Mouse (Mus musculus) midbrain, postnatal 0 days (tissue): Measurements from ENCODE around the gene P2ry2. TPM values are rescaled to one million over a fixed set of nuclear protein-coding genes. Genes with fewer than 3 reads are reported as not detected.

ENCODE experiments used
- ATAC-seq: fragments of 200-750 bp; cut with Nextera tagmentation; 2 replicates; pipeline ENCODE4 v1.8.0; 2017; ENCODE audit warnings: moderate number of reproducible peaks, mild to moderate bottlenecking, moderate TSS enrichment, moderate library complexity; ENCODE audit not compliant: low FRiP score
- DNase-seq: peaks from one replicate; pipeline ENCODE4 v3.0.0-alpha.2; 2015; ENCODE audit warnings: low spot score
- H3K27ac ChIP-seq: fragments of 300-500 bp; sonication (generic); 2 replicates; pipeline ENCODE4 v1.5.1; 2014; ENCODE audit warnings: low read depth, mild to moderate bottlenecking, low read length, mixed read lengths
- H3K27me3 ChIP-seq: fragments of 300-500 bp; sonication (generic); 2 replicates; pipeline ENCODE4 v1.6.1; 2014; ENCODE audit warnings: low read length, control low read depth, mixed read lengths; ENCODE audit not compliant: insufficient read depth
- H3K36me3 ChIP-seq: fragments of 300-500 bp; sonication (generic); 2 replicates; pipeline ENCODE4 v1.6.1; 2014; ENCODE audit warnings: low read length, control low read depth, mixed read lengths; ENCODE audit not compliant: insufficient read depth
- H3K4me1 ChIP-seq: fragments of 300-500 bp; sonication (generic); 2 replicates; pipeline ENCODE4 v1.6.1; 2014; ENCODE audit warnings: mild to moderate bottlenecking, control low read depth, antibody characterized with exemption, low read length, mixed read lengths; ENCODE audit not compliant: insufficient read depth
- H3K4me2 ChIP-seq: fragments of 300-500 bp; sonication (generic); 2 replicates; pipeline ENCODE4 v1.6.1; 2014; ENCODE audit warnings: low read depth, mild to moderate bottlenecking, low read length, mixed read lengths; ENCODE audit not compliant: poor library complexity, severe bottlenecking
- H3K4me3 ChIP-seq: fragments of 300-500 bp; sonication (generic); 2 replicates; pipeline ENCODE4 v1.5.1; 2014; ENCODE audit warnings: low read depth, mild to moderate bottlenecking, low read length, moderate library complexity
- H3K9ac ChIP-seq: fragments of 300-500 bp; sonication (generic); replicated peaks from 2 replicates; pipeline ENCODE4 v1.6.1; 2014; ENCODE audit warnings: mild to moderate bottlenecking, low read length, moderate library complexity, mixed read lengths; ENCODE audit not compliant: poor library complexity, severe bottlenecking
- H3K9me3 ChIP-seq: fragments of 300-500 bp; sonication (generic); 2 replicates; pipeline ENCODE4 v1.6.1; 2016; ENCODE audit warnings: low read length, control low read depth
- CTCF ChIP-seq: IDR thresholded peaks from 2 replicates; pipeline ENCODE4 v1.5.1; 2016; ENCODE audit warnings: antibody characterized with exemption, mild to moderate bottlenecking
- WGBS: fragments of 180-500 bp; shearing (Covaris S2); extraction: QIAGEN DNeasy Blood & Tissue Kit; methylation state at CpG from one replicate; pipeline ENCODE4 v1.1.7; 2014; 5-methylcytosine and 5-hydroxymethylcytosine counted together
- polyA plus RNA-seq: library from polyadenylated mRNA; unstranded; fragments of >200 nt; fragmentation: Nextera tagmentation; extraction: Ambion mirVana; gene quantifications from 2 replicates; pipeline ENCODE4 v1.2.1, GENCODE M21; 2015
- total RNA-seq: library from RNA; depleted of rRNA; stranded (reverse); fragments of >200 nt; gene quantifications from 2 replicates; pipeline ENCODE4 v1.2.3, GENCODE M21; 2014; rRNA removed

P2ry2 gene
- total and polyA plus RNA-seq, 2 experiments from 2014 or later: 0.16 to 0.44 TPM

GRCm38 (mm10) chr7:100951903-100952302 is 60.8 kb downstream of the P2ry2 start:
- Histone ChIP-seq H3K4me1 (no peaks in the 10 kb centered on the region), H3K9me3 (no peaks in the 10 kb centered on the region), H3K36me3 (no peaks in the 10 kb centered on the region), H3K27ac (no peak overlapping the region), H3K27me3 (no peaks in the 10 kb centered on the region), H3K4me2 (no peak overlapping the region), H3K4me3 (no peak overlapping the region), H3K9ac (no peak overlapping the region)
- no peak for TF ChIP-seq CTCF
- DNase-seq (peak; percentile 43), ATAC-seq (no peak)
- 67% methylated on average over 2 of the region's 2 CpGs for WGBS

DNA sequence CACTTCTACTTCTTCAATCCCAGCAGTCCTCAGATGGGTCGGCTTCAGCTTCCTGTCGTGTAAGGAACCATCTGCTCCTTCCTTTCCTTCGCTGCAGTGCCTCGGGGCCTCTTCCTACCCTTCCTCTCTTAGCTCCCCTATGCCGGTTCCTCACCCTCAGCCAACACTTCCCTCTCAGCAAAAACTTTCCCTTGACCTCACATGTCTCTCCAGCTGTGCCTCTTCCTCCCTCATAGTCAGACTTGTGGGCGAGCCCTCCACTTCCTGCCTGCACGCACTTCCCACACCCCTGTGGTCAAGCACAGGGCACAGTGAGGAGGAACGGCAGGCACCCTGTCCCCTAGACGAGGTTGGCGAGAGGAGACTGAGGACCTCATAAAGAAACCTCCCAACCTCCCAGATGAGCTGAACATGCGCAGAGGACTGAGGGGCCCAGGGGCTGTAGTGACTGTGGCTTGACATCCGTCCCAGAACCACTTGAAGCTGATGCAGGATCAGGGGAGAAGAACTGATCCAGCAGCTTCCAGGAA is 62.1 kb downstream of the P2ry2 start:
- 66% methylated on average over 12 of the region's 12 CpGs for WGBS
- no peaks in the 10 kb centered on the region for H3K36me3 ChIP-seq
- DNase-seq (no peak), ATAC-seq (no peak)
- H3K27me3 ChIP-seq: no peaks in the 10 kb centered on the region
- H3K27ac ChIP-seq: 0 out of 2 replicates have a peak overlapping the region, but pooled peaks have one; percentile 18
- H3K9me3 ChIP-seq: no peaks in the 10 kb centered on the region
- no peak overlapping the region for H3K9ac ChIP-seq
- no peak overlapping the region for H3K4me2 ChIP-seq
- no peaks in the 10 kb centered on the region for H3K4me1 ChIP-seq
- no peak for TF ChIP-seq CTCF
- H3K4me3 ChIP-seq: no peak overlapping the region

- Histone ChIP-seq H3K4me3 (no peak overlapping the region), H3K27ac (0 out of 2 replicates have a peak overlapping the region, but pooled peaks have one; percentile 18), H3K9me3 (no peaks in the 10 kb centered on the region), H3K4me2 (no peak overlapping the region), H3K9ac (no peak overlapping the region), H3K4me1 (no peaks in the 10 kb centered on the region), H3K36me3 (no peaks in the 10 kb centered on the region), H3K27me3 (no peaks in the 10 kb centered on the region)
- DNase-seq (no peak), ATAC-seq (no peak)
- WGBS: 57% methylated on average over 5 of the region's 5 CpGs
- no peak for TF ChIP-seq CTCF
Measured at GRCm38 (mm10) chr7:100950031-100950430, 62.6 kb downstream of the P2ry2 start.

Other genes with a start within 250 kb of the P2ry2 start
- gene Relt, start 149.4 kb downstream of the P2ry2 start, total RNA-seq: 7.8 and 9.0 TPM in 2 replicates
- gene Relt, start 149.4 kb downstream of the P2ry2 start, polyA plus RNA-seq: 5.1 and 5.3 TPM in 2 replicates
- 77.6 and 89.1 TPM in 2 replicates for gene Arhgef17, start 80.8 kb downstream of the P2ry2 start, total RNA-seq
- gene Arhgef17, start 80.8 kb downstream of the P2ry2 start, polyA plus RNA-seq: 16.3 and 16.7 TPM in 2 replicates
- 2.0 and 4.3 TPM in 2 replicates for gene P2ry6, start 38.2 kb downstream of the P2ry2 start, total RNA-seq
- gene P2ry6, start 38.2 kb downstream of the P2ry2 start, polyA plus RNA-seq: 2.7 and 3.3 TPM in 2 replicates
- gene Fchsd2, start 80.0 kb upstream of the P2ry2 start, total RNA-seq: 55.7 and 67.7 TPM in 2 replicates
- gene Fchsd2, start 80.0 kb upstream of the P2ry2 start, polyA plus RNA-seq: 34.3 and 39.2 TPM in 2 replicates